Mouse (Mus musculus) B cell, adult 2 months (primary cell): Measurements from ENCODE around the gene Phc2.

Source experiments
- DNase-seq, 2 experiments: peaks; one replicate each; pipeline ENCODE4 v3.0.0; 2022

Phc2 gene

GRCm38 (mm10) chr4:128785921-128786654 lies 131.6 kb downstream of the Phc2 start:
- DNase-seq, result no peak

- no peak for DNase-seq
Measured at GRCm38 (mm10) chr4:128787023-128787939, 132.8 kb downstream of the Phc2 start.

GRCm38 (mm10) chr4:128788108-128788507 lies 133.6 kb downstream of the Phc2 start:
- no peak for DNase-seq

- no peak for DNase-seq
Measured at GRCm38 (mm10) chr4:128789646-128790045, 135.1 kb downstream of the Phc2 start.

GRCm38 (mm10) chr4:128793710-128794109 lies 139.2 kb downstream of the Phc2 start:
- no peak for DNase-seq

- DNase-seq, result no peak
Measured at GRCm38 (mm10) chr4:128794198-128794597, 139.7 kb downstream of the Phc2 start.

- no peak for DNase-seq
Measured at GRCm38 (mm10) chr4:128795596-128795995, 141.1 kb downstream of the Phc2 start.

GRCm38 (mm10) chr4:128796788-128797187 lies 142.3 kb downstream of the Phc2 start:
- peak; percentile 26 to 33 for DNase-seq

GRCm38 (mm10) chr4:128801675-128802465 lies 147.4 kb downstream of the Phc2 start:
- DNase-seq, result no peak
